Mouse (Mus musculus) small intestine, adult 2 months (tissue): ENCODE results near the gene Pon2.

Experiments used
- CTCF ChIP-seq: fragments of 200-500 bp; IDR thresholded peaks from 2 replicates; pipeline ENCODE4 v1.5.1; 2012; ENCODE audit warnings: low read depth, mild to moderate bottlenecking, control low read depth, inconsistent platforms, low read length, moderate library complexity, mixed read lengths; ENCODE audit not compliant: insufficient replicate concordance, insufficient read length; ENCODE audit errors: extremely low read depth
- POLR2A ChIP-seq: fragments of 200-500 bp; IDR thresholded peaks from 2 replicates; pipeline ENCODE4 v1.6.1; 2012; ENCODE audit warnings: low read depth, mild to moderate bottlenecking, control low read depth, inconsistent platforms, low read length, moderate library complexity

GRCm38 (mm10) chr6:5304956-5305355 lies 6.7 kb upstream of the Pon2 start:
- TF ChIP-seq CTCF (no peak), POLR2A (no peak)
